Mouse (Mus musculus): ENCODE results near the gene Ugt1a8.
A peak's percentile ranks its signal among the peaks of the same experiment; 100 is the strongest.
"Not testable (repeated sequence)": the region's sequence is repeated elsewhere in the genome, so short reads cannot be mapped to it uniquely, and the experiment has no call there.

Gene Ugt1a8

DNA sequence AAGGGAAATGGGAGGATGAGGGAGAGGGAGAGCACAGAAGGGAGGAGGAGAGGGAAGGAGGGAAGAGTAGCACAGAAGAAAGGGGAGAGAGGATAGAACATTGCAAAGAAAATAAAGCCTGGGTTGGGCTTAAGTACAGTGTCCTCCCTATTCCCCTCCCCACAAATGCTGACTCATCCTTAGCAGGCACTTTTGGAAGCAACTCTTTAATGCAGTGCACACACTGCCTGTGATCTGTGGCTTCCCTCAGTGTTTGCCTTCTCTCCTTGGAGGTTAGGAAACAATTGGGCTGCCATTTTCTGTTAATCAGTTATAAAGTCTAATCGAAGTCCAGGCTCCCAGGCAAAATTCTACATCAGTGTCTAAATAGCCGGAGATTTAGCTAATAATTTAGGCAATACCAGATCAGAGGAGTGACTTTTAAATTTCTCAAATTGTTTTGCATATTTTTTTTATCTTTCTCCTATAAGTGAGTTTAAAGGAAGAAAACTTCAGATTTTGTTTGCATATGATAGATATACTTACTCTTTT is 21.5 kb downstream of the Ugt1a8 start:
- DNase-seq (ENCODE audit: low read depth): not testable (repeated sequence)

DNA sequence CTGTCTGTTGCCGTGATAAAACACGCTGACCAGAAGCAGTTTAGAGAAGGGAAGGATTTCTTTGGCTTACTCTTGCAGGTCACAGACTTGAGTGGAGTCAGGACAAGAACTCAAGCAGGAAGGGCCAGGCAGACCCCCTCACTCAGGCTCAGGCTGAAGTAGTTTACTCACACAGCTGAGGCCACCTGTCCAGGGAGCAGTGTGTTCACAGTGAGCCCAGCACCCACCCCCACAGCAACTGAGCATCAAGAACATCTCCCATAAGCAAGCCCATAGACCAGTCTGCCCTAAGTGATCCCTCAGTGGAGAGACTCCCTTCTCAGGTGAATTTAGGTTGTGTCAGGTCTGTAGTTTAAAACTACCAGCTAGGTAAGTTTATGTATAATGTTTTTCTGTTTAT is 22.0 kb downstream of the Ugt1a8 start:
- not testable (repeated sequence) for DNase-seq (ENCODE audit: low read depth)

- not testable (repeated sequence) for DNase-seq (ENCODE audit: low read depth)
Measured at GRCm38 (mm10) chr1:88112769-88113168, 25.2 kb downstream of the Ugt1a8 start.

DNA sequence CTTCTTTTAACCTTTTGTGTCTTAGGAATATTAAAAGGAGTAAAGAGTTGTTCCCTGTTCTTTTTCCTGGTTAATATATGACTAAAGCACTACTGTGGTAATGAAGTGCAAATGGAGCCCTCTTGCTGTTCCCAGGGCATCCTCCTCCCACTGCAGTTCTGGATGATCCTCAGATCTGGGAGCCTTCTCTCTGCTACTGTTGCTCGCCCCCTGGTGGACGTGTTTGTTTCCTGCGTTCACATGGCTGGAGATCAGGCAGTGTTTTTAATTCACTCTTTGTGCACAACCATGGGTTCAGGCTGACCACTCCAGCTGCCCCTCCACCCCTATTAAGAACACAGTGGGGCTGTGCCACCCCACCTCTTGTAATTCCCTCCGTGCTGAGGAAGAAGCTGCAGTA is 32.9 kb downstream of the Ugt1a8 start:
- not testable (repeated sequence) for DNase-seq (ENCODE audit: low read depth)

DNA sequence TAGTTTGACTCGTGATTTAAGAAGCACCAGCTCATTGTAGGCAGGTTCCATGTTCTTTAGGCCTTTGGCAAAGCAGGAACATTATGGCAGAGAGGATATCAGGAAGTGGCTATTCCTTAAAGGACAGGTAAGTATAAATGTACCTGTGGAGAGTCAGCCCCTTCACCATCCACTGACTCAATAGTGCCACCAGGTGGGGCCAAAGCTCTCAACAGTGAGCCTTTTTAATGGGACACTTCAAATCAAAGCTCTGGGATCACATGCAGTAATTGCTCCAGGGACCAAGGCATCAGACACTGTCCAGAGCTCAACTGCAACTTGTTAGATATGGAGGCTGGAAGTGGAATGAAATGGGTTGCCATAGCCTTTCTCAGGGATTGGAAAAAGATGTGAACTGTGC is 33.9 kb downstream of the Ugt1a8 start:
- DNase-seq (ENCODE audit: low read depth): not testable (repeated sequence)

DNA sequence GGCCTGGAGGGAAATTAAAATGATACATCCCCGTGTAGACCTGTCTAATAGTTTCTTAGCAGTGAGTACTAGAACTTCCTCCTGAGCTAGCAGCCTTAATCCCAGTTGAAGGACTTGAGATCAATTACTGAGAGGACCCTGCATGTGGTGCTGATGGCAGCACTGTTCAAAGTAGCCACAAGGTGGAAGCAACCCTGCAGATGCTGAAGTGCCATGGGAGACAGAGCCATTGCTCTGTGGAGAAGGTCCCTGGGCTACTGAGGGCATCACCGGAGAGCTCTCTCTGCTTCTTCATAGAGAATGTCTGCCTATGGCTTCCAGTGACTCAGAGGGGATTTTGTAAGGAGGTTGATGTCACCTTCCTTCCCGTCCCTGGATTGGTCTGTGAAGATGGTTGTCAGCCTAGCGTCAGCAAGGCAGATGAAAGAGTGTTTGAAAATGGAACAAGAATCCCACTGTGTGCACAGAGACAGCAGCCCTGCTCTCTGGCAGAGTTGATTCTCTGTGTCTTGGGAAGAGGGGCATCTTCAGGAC is 38.3 kb downstream of the Ugt1a8 start:
- not testable (repeated sequence) for DNase-seq (ENCODE audit: low read depth)

GRCm38 (mm10) chr1:88129091-88129490 is 41.5 kb downstream of the Ugt1a8 start:
- not testable (repeated sequence) for DNase-seq (ENCODE audit: low read depth)

DNA sequence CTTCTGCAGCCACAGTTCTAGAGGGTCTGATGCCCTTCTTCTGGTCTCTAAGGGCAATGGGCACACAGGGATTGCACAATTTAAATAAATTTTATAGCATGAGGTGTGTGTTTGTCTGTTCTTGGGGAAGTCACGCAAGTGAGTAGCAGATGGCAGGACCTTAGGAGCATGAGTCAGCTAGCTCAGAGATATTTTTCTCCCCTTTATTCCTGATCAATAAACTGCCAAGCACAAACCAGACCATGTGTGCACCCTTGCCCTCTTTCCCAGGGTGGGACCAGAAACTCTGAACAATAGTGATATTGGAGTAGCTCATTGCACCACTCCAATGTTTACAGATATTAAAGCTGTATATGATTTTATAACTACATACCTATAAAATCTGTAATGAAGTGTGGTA is 42.6 kb downstream of the Ugt1a8 start:
- DNase-seq (ENCODE audit: low read depth): not testable (repeated sequence)

GRCm38 (mm10) chr1:88133908-88134456 is 46.4 kb downstream of the Ugt1a8 start:
- DNase-seq (ENCODE audit: low read depth): no peak

GRCm38 (mm10) chr1:88134457-88135011 is 46.9 kb downstream of the Ugt1a8 start, which contains the start of gene Ugt1a6a:
Gene Ugt1a6a, plus strand, starts transcription at chr1:88134809.
- DNase-seq (ENCODE audit: low read depth): not testable (repeated sequence)

DNA sequence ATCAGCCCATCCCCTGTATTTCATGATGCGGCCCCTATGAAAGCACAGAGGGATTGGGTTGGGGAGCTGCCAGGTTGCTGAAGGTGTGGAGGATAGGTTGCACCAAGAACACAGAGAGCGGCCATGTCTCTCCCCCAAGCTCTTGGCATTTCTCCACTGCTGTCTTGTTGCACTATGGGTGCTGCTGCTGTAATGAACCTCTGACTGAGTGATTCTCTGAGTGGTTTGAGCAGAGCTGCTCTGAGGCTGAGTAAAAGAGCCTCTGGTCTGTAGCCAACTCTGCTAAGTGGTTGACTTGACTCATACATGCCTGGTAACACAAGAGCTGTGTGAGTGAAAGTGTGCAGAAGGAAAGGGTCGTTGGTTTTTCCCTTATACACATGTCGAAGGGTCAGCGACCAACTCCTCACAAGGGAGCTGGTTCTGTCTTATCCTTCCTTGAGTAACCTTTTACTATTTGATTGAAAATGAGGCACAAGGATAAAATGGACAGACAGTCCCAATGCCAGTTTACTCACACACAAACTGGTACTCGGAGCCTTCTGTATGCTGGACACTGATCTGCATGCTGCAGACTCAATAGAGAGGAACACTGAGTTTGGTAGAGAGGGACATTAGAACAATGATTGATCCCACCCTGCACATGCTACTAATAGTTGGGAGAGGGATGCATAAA is 47.8 kb downstream of the Ugt1a8 start:
- not testable (repeated sequence) for DNase-seq (ENCODE audit: low read depth)

- DNase-seq (ENCODE audit: low read depth): no peak
Measured at GRCm38 (mm10) chr1:88136646-88137045, 49.0 kb downstream of the Ugt1a8 start.

DNA sequence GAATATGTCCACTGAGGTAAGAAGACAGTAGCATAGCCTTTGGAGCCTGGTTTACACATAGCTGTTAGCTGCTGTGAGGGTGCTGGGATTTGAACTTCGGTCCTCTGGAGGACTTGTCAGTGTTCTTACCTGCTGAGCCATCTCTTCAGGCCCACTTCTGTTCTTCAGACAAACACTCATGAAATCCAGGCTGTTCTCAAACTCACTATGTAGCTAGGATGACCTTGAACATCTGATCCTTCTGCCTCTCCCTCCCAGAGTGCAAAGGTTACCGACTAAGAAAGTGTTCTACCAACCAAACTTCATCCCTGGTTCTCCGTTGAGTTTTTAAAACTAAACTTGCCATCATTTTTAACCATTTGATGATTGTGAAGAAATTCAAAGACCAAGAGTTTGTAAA is 49.7 kb downstream of the Ugt1a8 start:
- no peak for DNase-seq (ENCODE audit: low read depth)

GRCm38 (mm10) chr1:88138145-88138544 is 50.5 kb downstream of the Ugt1a8 start:
- no peak for DNase-seq (ENCODE audit: low read depth)

DNA sequence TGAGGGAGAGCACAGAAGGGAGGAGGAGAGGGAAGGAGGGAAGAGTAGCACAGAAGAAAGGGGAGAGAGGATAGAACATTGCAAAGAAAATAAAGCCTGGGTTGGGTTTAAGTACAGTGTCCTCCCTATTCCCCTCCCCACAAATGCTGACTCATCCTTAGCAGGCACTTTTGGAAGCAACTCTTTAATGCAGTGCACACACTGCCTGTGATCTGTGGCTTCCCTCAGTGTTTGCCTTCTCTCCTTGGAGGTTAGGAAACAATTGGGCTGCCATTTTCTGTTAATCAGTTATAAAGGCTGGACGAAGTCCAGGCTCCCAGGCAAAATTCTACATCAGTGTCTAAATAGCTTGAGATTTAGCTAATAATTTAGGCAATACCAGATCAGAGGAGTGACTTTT is 52.9 kb downstream of the Ugt1a8 start:
- not testable (repeated sequence) for DNase-seq (ENCODE audit: low read depth)

DNA sequence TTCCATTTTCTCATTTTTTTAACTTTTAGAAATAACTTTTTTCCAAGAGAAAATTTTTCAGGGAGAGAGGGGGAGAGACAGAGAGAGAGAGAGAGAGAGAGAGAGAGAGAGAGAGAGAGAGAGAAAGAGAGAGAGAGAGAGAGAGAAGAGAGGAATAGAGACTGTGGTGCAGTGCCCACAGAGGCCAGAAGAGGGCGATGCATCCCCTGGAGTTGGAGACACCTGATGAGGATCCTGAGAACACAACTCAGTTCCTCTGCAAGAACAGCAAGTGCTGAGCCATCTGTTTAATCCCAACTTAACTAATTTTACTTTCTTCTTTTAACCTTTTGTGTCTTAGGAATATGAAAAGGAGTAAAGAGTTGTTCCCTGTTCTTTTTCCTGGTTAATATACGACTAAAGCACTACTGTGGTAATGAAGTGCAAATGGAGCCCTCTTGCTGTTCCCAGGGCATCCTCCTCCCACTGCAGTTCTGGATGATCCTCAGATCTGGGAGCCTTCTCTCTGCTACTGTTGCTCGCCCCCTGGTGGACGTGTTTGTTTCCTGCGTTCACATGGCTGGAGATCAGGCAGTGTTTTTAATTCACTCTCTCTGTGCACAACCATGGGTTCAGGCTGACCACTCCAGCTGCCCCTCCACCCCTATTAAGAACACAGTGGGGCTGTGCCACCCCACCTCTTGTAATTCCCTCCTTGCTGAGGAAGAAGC is 56.5 kb downstream of the Ugt1a8 start:
- DNase-seq (ENCODE audit: low read depth): not testable (repeated sequence)

- peak; percentile 9 for DNase-seq (ENCODE audit: low read depth)
Measured at GRCm38 (mm10) chr1:88145278-88145677, 57.7 kb downstream of the Ugt1a8 start.

DNA sequence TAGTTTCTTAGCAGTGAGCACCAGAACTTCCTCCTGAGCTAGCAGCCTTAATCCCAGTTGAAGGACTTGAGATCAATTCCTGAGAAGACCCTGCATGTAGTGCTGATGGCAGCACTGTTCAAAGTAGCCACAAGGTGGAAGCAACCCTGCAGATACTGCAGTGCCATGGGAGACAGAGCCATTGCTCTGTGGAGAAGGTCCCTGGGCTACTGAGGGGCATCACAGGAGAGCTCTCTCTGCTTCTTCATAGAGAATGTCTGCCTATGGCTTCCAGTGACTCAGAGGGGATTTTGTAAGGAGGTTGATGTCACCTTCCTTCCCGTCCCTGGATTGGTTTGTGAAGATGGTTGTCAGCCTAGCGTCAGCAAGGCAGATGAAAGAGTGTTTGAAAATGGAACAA is 62.5 kb downstream of the Ugt1a8 start:
- DNase-seq (ENCODE audit: low read depth): not testable (repeated sequence)

DNA sequence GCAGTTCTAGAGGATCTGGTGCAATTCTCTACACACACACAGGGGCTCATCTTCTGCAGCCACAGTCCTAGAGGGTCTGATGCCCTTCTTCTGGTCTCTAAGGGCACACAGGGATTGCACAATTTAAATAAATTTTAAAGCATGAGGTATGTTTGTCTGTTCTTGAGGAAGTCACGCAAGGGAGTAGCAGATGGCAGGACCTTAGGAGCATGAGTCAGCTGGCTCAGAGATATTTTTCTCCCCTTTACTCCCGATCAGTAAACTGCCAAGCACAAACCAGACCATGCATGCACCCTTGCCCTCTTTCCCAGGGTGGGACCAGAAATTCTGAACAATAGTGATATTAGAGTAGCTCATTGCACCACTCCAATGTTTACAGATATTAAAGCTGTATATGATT is 70.8 kb downstream of the Ugt1a8 start:
- DNase-seq (ENCODE audit: low read depth): no peak

DNA sequence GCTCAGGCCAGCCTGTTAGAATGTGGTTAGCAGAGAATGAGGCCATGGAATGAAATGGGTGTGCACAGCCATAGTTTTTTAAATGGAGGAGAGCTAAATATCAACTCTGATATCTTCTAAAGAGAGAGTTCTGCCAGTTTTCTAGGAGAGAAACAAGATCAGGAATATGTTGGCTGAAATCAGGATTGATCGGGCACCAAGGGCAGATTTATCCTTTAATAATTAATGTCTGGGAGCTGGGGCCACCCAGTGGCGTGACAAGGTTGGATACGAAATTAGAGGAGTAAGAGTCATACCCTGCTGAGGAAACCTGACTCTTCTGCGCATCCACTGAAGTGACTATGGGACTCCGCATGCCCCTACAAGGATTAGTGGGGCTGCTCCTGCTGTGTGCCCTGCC is 78.1 kb downstream of the Ugt1a8 start, which contains the start of gene Ugt1a5:
TSS of gene Ugt1a5 (plus strand) at position 302 of the 400 bp plus-strand sequence.
- no peak for DNase-seq (ENCODE audit: low read depth)

GRCm38 (mm10) chr1:88172190-88172589 is 84.6 kb downstream of the Ugt1a8 start:
- DNase-seq (ENCODE audit: low read depth): not testable (repeated sequence)

- DNase-seq (ENCODE audit: low read depth): no peak
Measured at GRCm38 (mm10) chr1:88179657-88180056, 92.0 kb downstream of the Ugt1a8 start.
